Mouse (Mus musculus) left cerebral cortex, adult 2 months (tissue): ENCODE results near the gene Epm2aip1. TPM values are rescaled to one million over a fixed set of nuclear protein-coding genes. Genes with fewer than 3 reads are reported as not detected.

Source experiments
- DNase-seq, 2 experiments: peaks; one replicate each; pipeline ENCODE4 v3.0.0; 2021 to 2022; ENCODE audit warnings: low spot score in 2 of 2, mixed read lengths in 1 of 2; ENCODE audit errors: extremely low spot score in 1 of 2
- H3K27ac ChIP-seq: fragments of 200-600 bp; 2 replicates; pipeline ENCODE4 v1.8.1; 2022
- H3K4me3 ChIP-seq: fragments of 200-600 bp; 2 replicates; pipeline ENCODE4 v1.8.1; 2022
- CTCF ChIP-seq: fragments of 200-600 bp; IDR thresholded peaks from 2 replicates; pipeline ENCODE4 v1.8.1; 2022; ENCODE audit warnings: antibody characterized with exemption, mild to moderate bottlenecking, moderate library complexity
- intact Hi-C: fragments of 180-260 bp; cut with DNase I; formaldehyde crosslinking; loops from one replicate; pipeline ENCODE4 v1.15.1; 2025
- total RNA-seq, 2 experiments: library from RNA; stranded (reverse); gene quantifications; 2 replicates each; pipeline ENCODE4 v1.2.3; 2021

Epm2aip1 gene
- total RNA-seq, 2 experiments from 2014 or later, result 79.7 to 81.8 TPM

- no peak overlapping the region for H3K4me3 ChIP-seq
- intact Hi-C loops, result loop anchor here (1.0 to 2.0 kb wide), 3 partner anchors 12 to 189 kb away; no protein-coding TSS in a partner anchor
- no peak overlapping the region for H3K27ac ChIP-seq
- DNase-seq, result peak; percentile 91 to 98
- TF ChIP-seq CTCF, result peak; percentile 100
These were observed 18.2 kb downstream of the Epm2aip1 start for GRCm38 (mm10) chr9:111289832-111290339.

GRCm38 (mm10) chr9:111290539-111291100 is 18.9 kb downstream of the Epm2aip1 start:
- H3K27ac ChIP-seq, result no peak overlapping the region
- no peak for DNase-seq
- no peak overlapping the region for H3K4me3 ChIP-seq
- no peak for TF ChIP-seq CTCF
- intact Hi-C loops, result loop anchor here (1.0 to 2.0 kb wide), 3 partner anchors 12 to 188 kb away; no protein-coding TSS in a partner anchor

GRCm38 (mm10) chr9:111293234-111293633 is 21.5 kb downstream of the Epm2aip1 start:
- H3K4me3 ChIP-seq, result no peak overlapping the region
- no peak for TF ChIP-seq CTCF
- DNase-seq, result no peak
- intact Hi-C loops, result no loop called here
- H3K27ac ChIP-seq, result no peak overlapping the region

- DNase-seq, result no peak
- intact Hi-C loops, result no loop called here
- Histone ChIP-seq H3K27ac (no peak overlapping the region), H3K4me3 (no peak overlapping the region)
- no peak for TF ChIP-seq CTCF
These were observed 23.2 kb downstream of the Epm2aip1 start for GRCm38 (mm10) chr9:111294911-111295310.

GRCm38 (mm10) chr9:111295323-111295722 is 23.6 kb downstream of the Epm2aip1 start:
- intact Hi-C loops, result no loop called here
- no peak for TF ChIP-seq CTCF
- DNase-seq, result no peak
- H3K27ac ChIP-seq, result no peak overlapping the region
- H3K4me3 ChIP-seq, result no peak overlapping the region

GRCm38 (mm10) chr9:111296433-111296832 is 24.7 kb downstream of the Epm2aip1 start:
- no peak for DNase-seq
- no peak for TF ChIP-seq CTCF
- intact Hi-C loops, result no loop called here
- Histone ChIP-seq H3K27ac (no peak overlapping the region), H3K4me3 (no peak overlapping the region)

GRCm38 (mm10) chr9:111298606-111299005 is 26.9 kb downstream of the Epm2aip1 start:
- TF ChIP-seq CTCF, result no peak
- Histone ChIP-seq H3K27ac (no peak overlapping the region), H3K4me3 (no peak overlapping the region)
- no peak for DNase-seq
- intact Hi-C loops, result no loop called here

GRCm38 (mm10) chr9:111302196-111302831 is 30.6 kb downstream of the Epm2aip1 start:
- no peak for TF ChIP-seq CTCF
- intact Hi-C loops, result loop anchor here (1.0 kb wide), 1 partner anchor 12 kb away; no protein-coding TSS in a partner anchor
- Histone ChIP-seq H3K4me3 (no peak overlapping the region), H3K27ac (peak overlapping the region; percentile 24; the same call in 1 of the 2 replicates)
- peak in 1 of 2 experiments; percentile 48 for DNase-seq

GRCm38 (mm10) chr9:111304036-111304435 is 32.3 kb downstream of the Epm2aip1 start:
- no peak for TF ChIP-seq CTCF
- no peak overlapping the region for H3K4me3 ChIP-seq
- DNase-seq, result peak in 1 of 2 experiments; percentile 35
- peak overlapping the region; percentile 57 for H3K27ac ChIP-seq
- intact Hi-C loops, result no loop called here

- H3K27ac ChIP-seq, result no peak overlapping the region
- no peak for DNase-seq
- intact Hi-C loops, result no loop called here
- TF ChIP-seq CTCF, result no peak
- no peak overlapping the region for H3K4me3 ChIP-seq
These were observed 34.4 kb downstream of the Epm2aip1 start for GRCm38 (mm10) chr9:111306142-111306541.

GRCm38 (mm10) chr9:111311031-111311842 is 39.5 kb downstream of the Epm2aip1 start, which contains the start of gene Trank1:
Trank1 (plus strand) TSS chr9:111311739.
- intact Hi-C loops, result loop anchor here (5.0 kb wide), 1 partner anchor 131 kb away; no protein-coding TSS in a partner anchor
- Histone ChIP-seq H3K4me3 (peak within 1 kb of the TSS; percentile 61), H3K27ac (peak within 1 kb of the TSS; percentile 87)
- peak in 1 of 2 experiments; percentile 62 for DNase-seq
- TF ChIP-seq CTCF, result no peak
